In the genomic region with DNA sequence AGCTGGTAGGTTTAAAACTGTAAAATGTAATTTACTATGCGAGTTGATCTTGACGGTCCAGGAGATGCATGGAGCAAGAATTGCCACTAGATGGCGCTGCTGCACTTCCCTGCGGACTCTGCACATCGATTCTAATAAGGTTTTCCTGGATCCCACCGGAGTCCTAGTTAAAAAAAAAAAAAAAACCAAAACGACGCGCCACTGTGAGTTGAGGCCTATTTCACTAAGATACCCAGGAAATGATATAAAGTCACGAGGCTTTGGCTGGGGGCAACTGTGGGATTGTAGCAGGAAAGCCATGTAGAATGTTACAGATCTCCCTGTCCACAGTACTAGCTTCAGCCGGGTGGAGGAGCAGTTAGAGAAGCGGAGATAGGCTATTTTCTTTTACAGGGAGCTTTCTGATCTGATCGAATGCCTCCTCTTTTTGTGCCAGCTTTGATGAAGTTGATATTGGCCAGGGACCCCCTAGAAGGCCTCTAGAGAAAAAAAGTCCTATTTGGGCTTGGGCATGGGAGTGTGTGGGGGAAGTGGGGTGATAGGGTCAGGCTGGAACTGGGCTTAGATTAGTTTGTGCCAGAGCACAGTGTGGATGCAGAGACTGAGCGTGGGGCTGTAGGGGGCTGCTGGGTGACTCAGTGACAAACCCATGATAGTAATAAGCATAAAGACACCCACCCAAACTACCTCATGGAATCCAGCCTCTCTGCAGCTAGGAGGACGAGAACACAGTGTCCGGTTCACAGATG, we compare ENCODE assay signal across 9 mouse cellular contexts.
DNase-seq lines count a peak whose midpoint lies in the region; ATAC-seq and TF ChIP-seq lines count a peak whose summit lies in the region.
"Had no signal": no experiment of that assay in that cellular context is flagged by ENCODE, and none has a peak within 500 bp of the region (broad histone marks: within the 10 kb centered on the region; RNA-seq: fewer than 3 reads in every experiment).

No protein-coding gene starts in this region.

- intact Hi-C loops in left cerebral cortex, postnatal 4 days (cut with DNase I) = loop anchor here (1.0 to 10.0 kb wide), 3 partner anchors 108 to 456 kb away; no protein-coding TSS in a partner anchor

- H3K27ac ChIP-seq in intestine, embryonic 15.5 days = no peak overlapping the region
- H3K27ac ChIP-seq in midbrain, embryonic 13.5 days = peak overlapping the region; percentile 39; the same call in 1 of the 2 replicates
- H3K27ac ChIP-seq in stomach, embryonic 15.5 days = no peak overlapping the region
- H3K27ac ChIP-seq: liver, embryonic 13.5 days had no signal

- 18% methylated on average over 16 of the region's 16 CpGs for WGBS in intestine, embryonic 15.5 days
- 18% methylated on average over 16 of the region's 16 CpGs for WGBS in midbrain, embryonic 13.5 days
- WGBS in stomach, embryonic 15.5 days = 16% methylated on average over 16 of the region's 16 CpGs

- H3ac ChIP-seq in C2C12 (ENCODE audit: control insufficient read depth, insufficient read length, low read depth) = no peak overlapping the region

- no peak overlapping the region for H3K9ac ChIP-seq in intestine, embryonic 15.5 days
- no peak overlapping the region; the same call in 1 of the 2 replicates for H3K9ac ChIP-seq in midbrain, embryonic 13.5 days (replicated peaks)
- H3K9ac ChIP-seq in stomach, embryonic 15.5 days = no peak overlapping the region
- H3K9ac ChIP-seq: liver, embryonic 13.5 days had no signal

- peaks cover 42% of the 10 kb centered on the region for H3K27me3 ChIP-seq in C2C12 (ENCODE audit: control insufficient read depth, insufficient read depth, insufficient read length)
- H3K27me3 ChIP-seq in intestine, embryonic 15.5 days (replicated peaks) = peaks cover 10% of the 10 kb centered on the region
- peaks cover 29% of the 10 kb centered on the region for H3K27me3 ChIP-seq in midbrain, embryonic 13.5 days
- H3K27me3 ChIP-seq in stomach, embryonic 15.5 days (replicated peaks) = peaks cover 9% of the 10 kb centered on the region; the same call in 1 of the 2 replicates

- peak; percentile 21 for ATAC-seq in activated CD4-positive, CD25-positive, alpha-beta regulatory T cell, adult 4 months
- ATAC-seq in intestine, embryonic 15.5 days = peak; percentile 57
- peak; percentile 65 for ATAC-seq in midbrain, embryonic 13.5 days
- no peak for ATAC-seq in stomach, embryonic 15.5 days (ENCODE audit: insufficient read depth, low FRiP score, low read depth)

- H3K79me2 ChIP-seq in C2C12 (ENCODE audit: control insufficient read depth, insufficient read depth) = no peaks in the 10 kb centered on the region

- TF ChIP-seq CTCF in C2C12 (IDR thresholded peaks at IDR 0.05; ENCODE audit: control insufficient read depth, insufficient read depth, insufficient read length) = peak; percentile 79

- H3K9me3 ChIP-seq in intestine, embryonic 15.5 days = no peaks in the 10 kb centered on the region
- H3K9me3 ChIP-seq in midbrain, embryonic 13.5 days = no peaks in the 10 kb centered on the region
- H3K9me3 ChIP-seq in stomach, embryonic 15.5 days = no peaks in the 10 kb centered on the region
- H3K9me3 ChIP-seq: liver, embryonic 13.5 days had no signal

- H3K4me2 ChIP-seq in intestine, embryonic 15.5 days (replicated peaks) = peak overlapping the region; percentile 49
- peak overlapping the region; percentile 48 for H3K4me2 ChIP-seq in midbrain, embryonic 13.5 days (replicated peaks)
- H3K4me2 ChIP-seq in stomach, embryonic 15.5 days = peak overlapping the region; percentile 48
- H3K4me2 ChIP-seq: liver, embryonic 13.5 days had no signal

- no peak overlapping the region for H3K4me3 ChIP-seq in C2C12 (ENCODE audit: insufficient read depth, poor library complexity, severe bottlenecking)
- H3K4me3 ChIP-seq in intestine, embryonic 15.5 days (replicated peaks) = 0 out of 2 replicates have a peak overlapping the region, but pooled peaks have one; percentile 12
- peak overlapping the region; percentile 22 for H3K4me3 ChIP-seq in midbrain, embryonic 13.5 days (replicated peaks)
- H3K4me3 ChIP-seq in stomach, embryonic 15.5 days (replicated peaks) = 0 out of 2 replicates have a peak overlapping the region, but pooled peaks have one; percentile 9
- H3K4me3 ChIP-seq: liver, embryonic 13.5 days had no signal

- DNase-seq in cerebellum, postnatal 4 days (ENCODE audit: low spot score in 2 of 2) = peak; percentile 54 to 74
- peak; percentile 68 to 79 for DNase-seq in frontal cortex, postnatal 36 days (ENCODE audit: low spot score in 2 of 2)
- peak; percentile 72 for DNase-seq in left cerebral cortex, postnatal 4 days
- DNase-seq: liver, embryonic 13.5 days had no signal

- H3K36me3 ChIP-seq in C2C12 (ENCODE audit: control insufficient read depth, insufficient read depth) = no peaks in the 10 kb centered on the region
- no peaks in the 10 kb centered on the region for H3K36me3 ChIP-seq in intestine, embryonic 15.5 days
- no peaks in the 10 kb centered on the region for H3K36me3 ChIP-seq in midbrain, embryonic 13.5 days
- H3K36me3 ChIP-seq in stomach, embryonic 15.5 days = no peaks in the 10 kb centered on the region
- H3K36me3 ChIP-seq: liver, embryonic 13.5 days had no signal

- H3K4me1 ChIP-seq in intestine, embryonic 15.5 days (replicated peaks) = no peaks in the 10 kb centered on the region
- H3K4me1 ChIP-seq in midbrain, embryonic 13.5 days (replicated peaks) = no peaks in the 10 kb centered on the region; the same call in 1 of the 2 replicates
- no peaks in the 10 kb centered on the region for H3K4me1 ChIP-seq in stomach, embryonic 15.5 days
- H3K4me1 ChIP-seq: liver, embryonic 13.5 days had no signal

- no peaks in the 10 kb centered on the region for H3K79me3 ChIP-seq in C2C12 (ENCODE audit: low read depth)

TF ChIP-seq in C2C12, 6 proteins besides CTCF, POLR2A, EP300 and RAD21:
- no peak for TF ChIP-seq MAX (IDR thresholded peaks at IDR 0.05)
- TF ChIP-seq USF1 (IDR thresholded peaks at IDR 0.05; ENCODE audit: low read depth) = no peak
- TF ChIP-seq FOSL1 (IDR thresholded peaks at IDR 0.05; ENCODE audit: insufficient read depth, low read length, poor library complexity, severe bottlenecking) = no peak
- no peak for TF ChIP-seq MYOD1 (IDR thresholded peaks at IDR 0.05; ENCODE audit: control insufficient read depth, insufficient read length, low read depth)
- TF ChIP-seq MYOG (IDR thresholded peaks at IDR 0.05; ENCODE audit: control insufficient read depth, extremely low read depth, insufficient read length) = no peak
- no peak for TF ChIP-seq CEBPB (IDR thresholded peaks at IDR 0.05; ENCODE audit: low read depth)
